Comparison of ENCODE assay signal across 19 mouse cellular contexts in genomic region chr4:48061716-48062115, GRCm38 (mm10).
"Had no signal": no experiment of that assay in that cellular context is flagged by ENCODE, and none has a peak within 500 bp of the region (broad histone marks: within the 10 kb centered on the region; RNA-seq: fewer than 3 reads in every experiment).

No protein-coding gene starts in this region.

- H3K27ac ChIP-seq: midbrain, embryonic 10.5 days; midbrain, embryonic 12.5 days; neural tube, embryonic 13.5 days; neural tube, embryonic 15.5 days had no signal

- H3K36me3 ChIP-seq: neural tube, embryonic 13.5 days; neural tube, embryonic 15.5 days had no signal

- H3K4me2 ChIP-seq: lung, embryonic 14.5 days; midbrain, embryonic 12.5 days; neural tube, embryonic 13.5 days; neural tube, embryonic 15.5 days had no signal

- H3K9ac ChIP-seq: lung, embryonic 14.5 days; midbrain, embryonic 12.5 days; neural tube, embryonic 13.5 days; neural tube, embryonic 15.5 days had no signal

- ATAC-seq: midbrain, embryonic 16.5 days had no signal

- H3K4me3 ChIP-seq: midbrain, embryonic 10.5 days; midbrain, embryonic 12.5 days; myocyte; neural tube, embryonic 13.5 days; neural tube, embryonic 15.5 days had no signal

- H3K4me1 ChIP-seq: midbrain, embryonic 10.5 days; midbrain, embryonic 12.5 days; neural tube, embryonic 13.5 days; neural tube, embryonic 15.5 days had no signal

- DNase-seq: lung, adult 18-20 months; lung, embryonic 14.5 days; lung, postnatal 10 days; lung, postnatal 4 days; midbrain, embryonic 14.5 days; retina, postnatal 1 day; right cerebral cortex, adult 18-20 months; right cerebral cortex, postnatal 25 days; right cerebral cortex, postnatal 4 days; spleen, adult 18-20 months; thymus, adult 18-20 months; thymus, postnatal 14 days; thymus, postnatal 4 days had no signal

- H3K9me3 ChIP-seq: midbrain, embryonic 10.5 days; midbrain, embryonic 12.5 days; neural tube, embryonic 13.5 days; neural tube, embryonic 15.5 days had no signal

- H3K27me3 ChIP-seq: midbrain, embryonic 12.5 days had no signal
